Mouse (Mus musculus) embryonic fibroblast, embryonic 13.5 days (primary cell): ENCODE data around the gene Rere.

ENCODE experiments used
- CTCF ChIP-seq: IDR thresholded peaks from 2 replicates; pipeline ENCODE4 v1.5.1; 2011; ENCODE audit warnings: mild to moderate bottlenecking, control low read depth, low read length, moderate library complexity, borderline replicate concordance; ENCODE audit not compliant: insufficient read depth
- POLR2A ChIP-seq: IDR thresholded peaks from 2 replicates; pipeline ENCODE4 v1.6.1; 2011; ENCODE audit warnings: low read depth, mild to moderate bottlenecking, control low read depth, low read length, moderate library complexity

GRCm38 (mm10) chr4:150238433-150239086 is 42.9 kb upstream of the Rere start:
- TF ChIP-seq POLR2A (no peak; the same call in 1 of the 2 replicates), CTCF (no peak)
